Mouse (Mus musculus) limb, embryonic 10.5 days (tissue): ENCODE measurements around the gene Kdm5b. TPM values are rescaled to one million over a fixed set of nuclear protein-coding genes. Genes with fewer than 3 reads are reported as not detected.

Source experiments
- DNase-seq: peaks from one replicate; pipeline ENCODE4 v3.0.0-alpha.2; 2017; ENCODE audit warnings: low spot score
- H3K27ac ChIP-seq: fragments of 300-500 bp; sonication (generic); 2 replicates; pipeline ENCODE4 v1.5.1; 2016; ENCODE audit warnings: mild to moderate bottlenecking
- H3K27me3 ChIP-seq: fragments of 300-500 bp; sonication (generic); 2 replicates; pipeline ENCODE4 v1.6.1; 2016; ENCODE audit warnings: low read depth, mild to moderate bottlenecking; ENCODE audit not compliant: poor library complexity, severe bottlenecking
- H3K36me3 ChIP-seq: fragments of 300-500 bp; sonication (generic); 2 replicates; pipeline ENCODE4 v1.6.1; 2016; ENCODE audit warnings: mild to moderate bottlenecking, moderate library complexity
- H3K4me1 ChIP-seq: fragments of 300-500 bp; sonication (generic); 2 replicates; pipeline ENCODE4 v1.6.1; 2016
- H3K4me3 ChIP-seq: fragments of 300-500 bp; sonication (generic); 2 replicates; pipeline ENCODE4 v1.5.1; 2016; ENCODE audit warnings: mild to moderate bottlenecking, moderate library complexity
- H3K9me3 ChIP-seq: fragments of 300-500 bp; sonication (generic); replicated peaks from 2 replicates; pipeline ENCODE4 v1.6.1; 2016; ENCODE audit warnings: mild to moderate bottlenecking
- WGBS: fragments of 180-500 bp; shearing (Covaris S2); methylation state at CpG from one replicate; pipeline ENCODE4 v1.1.7; 2016; 5-methylcytosine and 5-hydroxymethylcytosine counted together
- polyA plus RNA-seq: library from polyadenylated mRNA; unstranded; fragments of >200 nt; fragmentation: Nextera tagmentation; extraction: Ambion mirVana; gene quantifications from 2 replicates; pipeline ENCODE4 v1.2.1, GENCODE M21; 2016

The Kdm5b gene
- polyA plus RNA-seq, 1 experiment from 2014 or later: 81.9 TPM

- no peak for DNase-seq
- Histone ChIP-seq H3K4me3 (peak overlapping the region; percentile 72), H3K9me3 (no peaks in the 10 kb centered on the region), H3K36me3 (no peaks in the 10 kb centered on the region), H3K27ac (peak overlapping the region; percentile 94), H3K27me3 (peaks cover 5% of the 10 kb centered on the region; the same call in 1 of the 2 replicates), H3K4me1 (peaks cover 25% of the 10 kb centered on the region)
- WGBS: under 1% methylated on average over 46 of the region's 46 CpGs
Measured at GRCm38 (mm10) chr1:134555871-134556670, 3.9 kb upstream of the Kdm5b start.

- H3K4me3 ChIP-seq: peak overlapping the region; percentile 72
- H3K9me3 ChIP-seq: no peaks in the 10 kb centered on the region
- H3K36me3 ChIP-seq: no peaks in the 10 kb centered on the region
- H3K4me1 ChIP-seq: peaks cover 25% of the 10 kb centered on the region
- H3K27ac ChIP-seq: peak overlapping the region; percentile 94
- DNase-seq: peak; percentile 97
- under 1% methylated on average over 35 of the region's 35 CpGs for WGBS
- peaks cover 5% of the 10 kb centered on the region; the same call in 1 of the 2 replicates for H3K27me3 ChIP-seq
Measured at GRCm38 (mm10) chr1:134556671-134557218, 3.2 kb upstream of the Kdm5b start.

GRCm38 (mm10) chr1:134558511-134558910 is 1.5 kb upstream of the Kdm5b start:
- Histone ChIP-seq H3K36me3 (no peaks in the 10 kb centered on the region), H3K4me1 (peaks cover 33% of the 10 kb centered on the region), H3K27me3 (peaks cover 5% of the 10 kb centered on the region; the same call in 1 of the 2 replicates), H3K27ac (no peak overlapping the region), H3K4me3 (no peak overlapping the region), H3K9me3 (no peaks in the 10 kb centered on the region)
- DNase-seq: no peak
- 55% methylated on average over 5 of the region's 5 CpGs for WGBS

- 83% methylated on average over 3 of the region's 3 CpGs for WGBS
- H3K4me1 ChIP-seq: peaks cover 33% of the 10 kb centered on the region
- H3K27ac ChIP-seq: no peak overlapping the region
- no peaks in the 10 kb centered on the region for H3K9me3 ChIP-seq
- H3K36me3 ChIP-seq: no peaks in the 10 kb centered on the region
- H3K4me3 ChIP-seq: no peak overlapping the region
- no peak for DNase-seq
- peaks cover 5% of the 10 kb centered on the region; the same call in 1 of the 2 replicates for H3K27me3 ChIP-seq
Measured at GRCm38 (mm10) chr1:134559226-134559625, 745 bp upstream of the Kdm5b start.

GRCm38 (mm10) chr1:134560396-134560795 is 425 bp downstream of the Kdm5b start:
- no peaks in the 10 kb centered on the region for H3K36me3 ChIP-seq
- H3K27ac ChIP-seq: peak overlapping the region; percentile 99
- no peaks in the 10 kb centered on the region for H3K9me3 ChIP-seq
- WGBS: 1% methylated on average over 49 of the region's 50 CpGs
- no peak for DNase-seq
- peak overlapping the region; percentile 100 for H3K4me3 ChIP-seq
- 0 out of 2 replicates have a peak, but pooled peaks cover under 1% of the 10 kb centered on the region for H3K27me3 ChIP-seq
- H3K4me1 ChIP-seq: peaks cover 30% of the 10 kb centered on the region

GRCm38 (mm10) chr1:134560801-134561769 is 1.1 kb downstream of the Kdm5b start:
- peak; percentile 78 for DNase-seq
- peaks cover 29% of the 10 kb centered on the region for H3K4me1 ChIP-seq
- H3K36me3 ChIP-seq: no peaks in the 10 kb centered on the region
- no peaks in the 10 kb centered on the region for H3K9me3 ChIP-seq
- 1% methylated on average over 70 of the region's 76 CpGs for WGBS
- peak overlapping the region; percentile 99 for H3K27ac ChIP-seq
- peak overlapping the region; percentile 100 for H3K4me3 ChIP-seq
- H3K27me3 ChIP-seq: no peaks in the 10 kb centered on the region

- Histone ChIP-seq H3K4me1 (peaks cover 23% of the 10 kb centered on the region), H3K9me3 (no peaks in the 10 kb centered on the region), H3K36me3 (no peaks in the 10 kb centered on the region), H3K27me3 (no peaks in the 10 kb centered on the region), H3K4me3 (peak overlapping the region; percentile 100), H3K27ac (peak overlapping the region; percentile 99)
- DNase-seq: no peak
- WGBS: 12% methylated on average over 7 of the region's 7 CpGs
Measured at GRCm38 (mm10) chr1:134561770-134562143, 1.8 kb downstream of the Kdm5b start.

GRCm38 (mm10) chr1:134562457-134562856 is 2.5 kb downstream of the Kdm5b start:
- peak overlapping the region; percentile 100 for H3K4me3 ChIP-seq
- no peaks in the 10 kb centered on the region for H3K36me3 ChIP-seq
- H3K9me3 ChIP-seq: no peaks in the 10 kb centered on the region
- peaks cover 17% of the 10 kb centered on the region for H3K4me1 ChIP-seq
- H3K27me3 ChIP-seq: no peaks in the 10 kb centered on the region
- no peak for DNase-seq
- H3K27ac ChIP-seq: peak overlapping the region; percentile 99

GRCm38 (mm10) chr1:134563726-134564125 is 3.8 kb downstream of the Kdm5b start:
- Histone ChIP-seq H3K36me3 (no peaks in the 10 kb centered on the region), H3K4me1 (peaks cover 17% of the 10 kb centered on the region)
- WGBS: 87% methylated on average over 3 of the region's 3 CpGs

GRCm38 (mm10) chr1:134567511-134567910 is 7.5 kb downstream of the Kdm5b start:
- Histone ChIP-seq H3K36me3 (0 out of 2 replicates have a peak, but pooled peaks cover 3% of the 10 kb centered on the region), H3K27me3 (no peaks in the 10 kb centered on the region), H3K4me1 (peaks cover 9% of the 10 kb centered on the region), H3K27ac (no peak overlapping the region), H3K9me3 (no peaks in the 10 kb centered on the region), H3K4me3 (no peak overlapping the region)
- DNase-seq: no peak
- WGBS: 21% methylated on average over 1 of the region's 1 CpGs

More at GRCm38 (mm10) chr1:134563726-134564125, 3.8 kb downstream of the Kdm5b start:
- no peak for DNase-seq
- H3K4me3 ChIP-seq: no peak overlapping the region
- no peaks in the 10 kb centered on the region for H3K27me3 ChIP-seq
- no peak overlapping the region for H3K27ac ChIP-seq
- H3K9me3 ChIP-seq: no peaks in the 10 kb centered on the region

- 92% methylated on average over 9 of the region's 9 CpGs for WGBS
- H3K36me3 ChIP-seq: 0 out of 2 replicates have a peak, but pooled peaks cover 3% of the 10 kb centered on the region
- H3K9me3 ChIP-seq: no peaks in the 10 kb centered on the region
- H3K4me1 ChIP-seq: peaks cover 7% of the 10 kb centered on the region; the same call in 1 of the 2 replicates
- H3K4me3 ChIP-seq: no peak overlapping the region
- no peak overlapping the region for H3K27ac ChIP-seq
- no peak for DNase-seq
- H3K27me3 ChIP-seq: no peaks in the 10 kb centered on the region
Measured at GRCm38 (mm10) chr1:134570171-134570570, 10.2 kb downstream of the Kdm5b start.

- DNase-seq: no peak
- 74% methylated on average over 3 of the region's 3 CpGs for WGBS
- Histone ChIP-seq H3K4me1 (peaks cover 5% of the 10 kb centered on the region; the same call in 1 of the 2 replicates), H3K27me3 (no peaks in the 10 kb centered on the region), H3K36me3 (peaks cover 6% of the 10 kb centered on the region; the same call in 1 of the 2 replicates), H3K4me3 (no peak overlapping the region), H3K9me3 (no peaks in the 10 kb centered on the region), H3K27ac (no peak overlapping the region)
Measured at GRCm38 (mm10) chr1:134570631-134571030, 10.7 kb downstream of the Kdm5b start.
